Mouse (Mus musculus): ENCODE measurements at regions not wholly inside any gene's neighbourhood (a gene's known extent, or its start where the extent isn't known, plus 50 kb on each side); places are given as distances from the start of the nearest gene placed in this dataset.

GRCm38 (mm10) chr8:17598736-17599135 lies 1379.3 kb downstream of the Defb40 start:
- ATAC-seq = no peak
- no peak overlapping the region for H3K4me3 ChIP-seq (ENCODE audit: low read length)
- no peaks in the 10 kb centered on the region for H3K36me3 ChIP-seq (ENCODE audit: insufficient read depth, low read length)
- no peak overlapping the region for H3K27ac ChIP-seq
- TF ChIP-seq CTCF (IDR thresholded peaks at IDR 0.05; ENCODE audit: low read depth) = no peak
- H3K4me2 ChIP-seq (ENCODE audit: low read depth, low read length) = no peak overlapping the region
- H3K27me3 ChIP-seq (ENCODE audit: insufficient read depth, low read length) = no peaks in the 10 kb centered on the region
- H3K4me1 ChIP-seq (ENCODE audit: insufficient read depth, low read length) = no peaks in the 10 kb centered on the region
- no peak for DNase-seq (ENCODE audit: low spot score)
- no peak overlapping the region for H3K9ac ChIP-seq (replicated peaks; ENCODE audit: low read length)
- 84% methylated on average over 4 of the region's 4 CpGs for WGBS
- no peaks in the 10 kb centered on the region for H3K9me3 ChIP-seq (ENCODE audit: low read length)

- ATAC-seq = no peak
- Histone ChIP-seq H3K9ac (replicated peaks; ENCODE audit: low read length) (no peak overlapping the region), H3K27me3 (ENCODE audit: insufficient read depth, low read length) (no peaks in the 10 kb centered on the region), H3K4me1 (ENCODE audit: insufficient read depth, low read length) (no peaks in the 10 kb centered on the region), H3K9me3 (ENCODE audit: low read length) (no peaks in the 10 kb centered on the region), H3K36me3 (ENCODE audit: insufficient read depth, low read length) (no peaks in the 10 kb centered on the region), H3K27ac (no peak overlapping the region), H3K4me2 (ENCODE audit: low read depth, low read length) (no peak overlapping the region), H3K4me3 (ENCODE audit: low read length) (no peak overlapping the region)
- TF ChIP-seq CTCF (IDR thresholded peaks at IDR 0.05; ENCODE audit: low read depth) = no peak
- DNase-seq (ENCODE audit: low spot score) = no peak
These were observed 1381.5 kb downstream of the Defb40 start for GRCm38 (mm10) chr8:17596559-17596958.

- no peaks in the 10 kb centered on the region for H3K36me3 ChIP-seq (ENCODE audit: insufficient read depth, low read length)
- ATAC-seq (no peak), DNase-seq (ENCODE audit: low spot score) (no peak)
- no peaks in the 10 kb centered on the region for H3K4me1 ChIP-seq (ENCODE audit: insufficient read depth, low read length)
- no peak overlapping the region for H3K9ac ChIP-seq (replicated peaks; ENCODE audit: low read length)
- no peaks in the 10 kb centered on the region for H3K27me3 ChIP-seq (ENCODE audit: insufficient read depth, low read length)
- no peak overlapping the region for H3K4me2 ChIP-seq (ENCODE audit: low read depth, low read length)
- H3K27ac ChIP-seq = no peak overlapping the region
- no peaks in the 10 kb centered on the region for H3K9me3 ChIP-seq (ENCODE audit: low read length)
- 44% methylated on average over 1 of the region's 1 CpGs for WGBS
- no peak for TF ChIP-seq CTCF (IDR thresholded peaks at IDR 0.05; ENCODE audit: low read depth)
- H3K4me3 ChIP-seq (ENCODE audit: low read length) = no peak overlapping the region
These were observed 1383.4 kb downstream of the Defb40 start for GRCm38 (mm10) chr8:17594607-17595006.

GRCm38 (mm10) chr8:17590135-17590534 lies 1387.9 kb downstream of the Defb40 start:
- no peak for DNase-seq (ENCODE audit: low spot score)
- H3K36me3 ChIP-seq (ENCODE audit: insufficient read depth, low read length) = no peaks in the 10 kb centered on the region
- H3K4me2 ChIP-seq (ENCODE audit: low read depth, low read length) = no peak overlapping the region
- ATAC-seq = no peak
- H3K27ac ChIP-seq = no peak overlapping the region
- no peaks in the 10 kb centered on the region for H3K4me1 ChIP-seq (ENCODE audit: insufficient read depth, low read length)
- no peak for TF ChIP-seq CTCF (IDR thresholded peaks at IDR 0.05; ENCODE audit: low read depth)
- H3K27me3 ChIP-seq (ENCODE audit: insufficient read depth, low read length) = no peaks in the 10 kb centered on the region
- 71% methylated on average over 3 of the region's 3 CpGs for WGBS
- no peak overlapping the region for H3K4me3 ChIP-seq (ENCODE audit: low read length)
- no peak overlapping the region for H3K9ac ChIP-seq (replicated peaks; ENCODE audit: low read length)
- no peaks in the 10 kb centered on the region for H3K9me3 ChIP-seq (ENCODE audit: low read length)

- H3K4me3 ChIP-seq (ENCODE audit: low read length) = no peak overlapping the region
- H3K27me3 ChIP-seq (ENCODE audit: insufficient read depth, low read length) = no peaks in the 10 kb centered on the region
- ATAC-seq (peak; percentile 40; the same call in 1 of the 2 replicates), DNase-seq (ENCODE audit: low spot score) (no peak)
- H3K4me1 ChIP-seq (ENCODE audit: insufficient read depth, low read length) = no peaks in the 10 kb centered on the region
- no peaks in the 10 kb centered on the region for H3K9me3 ChIP-seq (ENCODE audit: low read length)
- no peak overlapping the region for H3K4me2 ChIP-seq (ENCODE audit: low read depth, low read length)
- H3K9ac ChIP-seq (replicated peaks; ENCODE audit: low read length) = no peak overlapping the region
- H3K36me3 ChIP-seq (ENCODE audit: insufficient read depth, low read length) = no peaks in the 10 kb centered on the region
- TF ChIP-seq CTCF (IDR thresholded peaks at IDR 0.05; ENCODE audit: low read depth) = no peak
- no peak overlapping the region for H3K27ac ChIP-seq
These were observed 1389.9 kb downstream of the Defb40 start for GRCm38 (mm10) chr8:17588189-17588588.

GRCm38 (mm10) chr8:17587261-17587861 lies 1390.7 kb downstream of the Defb40 start:
- peak; percentile 7 for DNase-seq (ENCODE audit: low spot score)

More at GRCm38 (mm10) chr8:17587261-17587861, 1390.7 kb downstream of the Defb40 start:
- ATAC-seq = no peak
- Histone ChIP-seq H3K9me3 (ENCODE audit: low read length) (no peaks in the 10 kb centered on the region), H3K36me3 (ENCODE audit: insufficient read depth, low read length) (no peaks in the 10 kb centered on the region), H3K4me2 (ENCODE audit: low read depth, low read length) (no peak overlapping the region), H3K4me1 (ENCODE audit: insufficient read depth, low read length) (no peaks in the 10 kb centered on the region), H3K4me3 (ENCODE audit: low read length) (no peak overlapping the region), H3K9ac (replicated peaks; ENCODE audit: low read length) (no peak overlapping the region), H3K27me3 (ENCODE audit: insufficient read depth, low read length) (no peaks in the 10 kb centered on the region), H3K27ac (no peak overlapping the region)
- WGBS = 41% methylated on average over 5 of the region's 5 CpGs
- no peak for TF ChIP-seq CTCF (IDR thresholded peaks at IDR 0.05; ENCODE audit: low read depth)

All from hindbrain, postnatal 0 days (tissue).